Mouse (Mus musculus) brain, embryonic 14.5 days (tissue): ENCODE measurements around the gene Cxcr6. TPM values are rescaled to one million over a fixed set of nuclear protein-coding genes. Genes with fewer than 3 reads are reported as not detected.

ENCODE experiments used
- DNase-seq: peaks from one replicate; pipeline ENCODE4 v3.0.0-alpha.2; 2011; ENCODE audit warnings: low read depth
- CTCF ChIP-seq: fragments of 200-500 bp; IDR thresholded peaks from 2 replicates; pipeline ENCODE4 v1.5.1; 2012; ENCODE audit warnings: inconsistent platforms, mild to moderate bottlenecking, moderate library complexity, borderline replicate concordance; ENCODE audit not compliant: insufficient read depth, insufficient read length; ENCODE audit errors: extremely low read depth
- POLR2A ChIP-seq: fragments of 200-500 bp; IDR thresholded peaks from 2 replicates; pipeline ENCODE4 v1.6.1; 2012; ENCODE audit warnings: mild to moderate bottlenecking, inconsistent platforms, borderline replicate concordance; ENCODE audit not compliant: poor library complexity, insufficient read depth, insufficient read length, severe bottlenecking; ENCODE audit errors: extremely low read depth
- polyA plus RNA-seq: library from polyadenylated mRNA; depleted of rRNA; stranded (reverse); fragments of >200 nt; gene quantifications from 2 replicates; pipeline ENCODE4 v1.2.3, GENCODE M21; 2012; rRNA removed

Cxcr6 gene
- polyA plus RNA-seq, 1 experiment: not detected

- TF ChIP-seq POLR2A: no peak
- no peak for TF ChIP-seq CTCF
- DNase-seq: no peak
These were observed 40.2 kb downstream of the Cxcr6 start for GRCm38 (mm10) chr9:123846490-123846889.

GRCm38 (mm10) chr9:123849976-123850695, 43.9 kb downstream of the Cxcr6 start:
- no peak for TF ChIP-seq POLR2A
- TF ChIP-seq CTCF: no peak
- peak; percentile 25 for DNase-seq

- DNase-seq: peak; percentile 63
These were observed 44.4 kb downstream of the Cxcr6 start for GRCm38 (mm10) chr9:123850705-123851061.

GRCm38 (mm10) chr9:123851062-123851712, 44.9 kb downstream of the Cxcr6 start:
- peak; percentile 76 for DNase-seq
- TF ChIP-seq CTCF (no peak), POLR2A (0 out of 2 replicates have a peak, but pooled peaks have one; percentile 7)

More at GRCm38 (mm10) chr9:123850705-123851061, 44.4 kb downstream of the Cxcr6 start:
- TF ChIP-seq CTCF (no peak), POLR2A (no peak)

- TF ChIP-seq POLR2A (peak; percentile 22; the same call in 1 of the 2 replicates), CTCF (no peak)
- DNase-seq: peak; percentile 100
These were observed 45.6 kb downstream of the Cxcr6 start, which contains the start of gene Fyco1 for GRCm38 (mm10) chr9:123851713-123852448. TSS of gene Fyco1 (minus strand) at chr9:123851899.

GRCm38 (mm10) chr9:123852449-123853390, 46.4 kb downstream of the Cxcr6 start:
- DNase-seq: peak; percentile 1
- no peak for TF ChIP-seq POLR2A

- TF ChIP-seq CTCF (no peak), POLR2A (no peak)
- no peak for DNase-seq
These were observed 50.6 kb downstream of the Cxcr6 start for GRCm38 (mm10) chr9:123856836-123857235.

Other genes starting within 250 kb of the Cxcr6 start
- 0.19 and 0.33 TPM in 2 replicates for gene Slc6a20b, start 173.9 kb upstream of the Cxcr6 start, polyA plus RNA-seq
- 0.15 and 0.25 TPM in 2 replicates for gene Ccr9, start 128.0 kb upstream of the Cxcr6 start, polyA plus RNA-seq
- 6.1 and 8.7 TPM in 2 replicates for gene Slc6a20a, start 127.6 kb upstream of the Cxcr6 start, polyA plus RNA-seq
- gene Lztfl1, start 88.8 kb upstream of the Cxcr6 start, polyA plus RNA-seq: 19.1 and 19.5 TPM in 2 replicates
- 4.6 and 8.1 TPM in 2 replicates for gene Fyco1, start 45.4 kb downstream of the Cxcr6 start, polyA plus RNA-seq
- gene Xcr1, start 55.6 kb downstream of the Cxcr6 start, polyA plus RNA-seq: not detected in 2 replicates
- 0.77 and 1.0 TPM in 2 replicates for gene Ccr1, start 162.2 kb downstream of the Cxcr6 start, polyA plus RNA-seq
- gene Ccr1l1, start 171.9 kb downstream of the Cxcr6 start, polyA plus RNA-seq: 0.09 TPM in 1 of 2 replicates, not detected in the other
- 0.01 and 0.04 TPM in 2 replicates for gene Ccr3, start 215.5 kb downstream of the Cxcr6 start, polyA plus RNA-seq